Mouse (Mus musculus): ENCODE data around the gene Padi3.

GRCm38 (mm10) chr4:140857813-140858212, 47.4 kb upstream of the Padi3 start:
- TF ChIP-seq CTCF (IDR thresholded peaks at IDR 0.05; ENCODE audit: low read depth, low read length) (no peak), POLR2A (IDR thresholded peaks at IDR 0.05; ENCODE audit: borderline replicate concordance, low read depth, low read length) (no peak)
